Mouse (Mus musculus) right cerebral cortex, adult 18-20 months (tissue): ENCODE measurements around the gene Nsrp1.

Experiments used
- DNase-seq: peaks from one replicate; pipeline ENCODE4 v3.0.0; 2022; ENCODE audit warnings: mixed read lengths

The Nsrp1 gene

GRCm38 (mm10) chr11:77041891-77042290 is 36.3 kb downstream of the Nsrp1 start:
- no peak for DNase-seq

- DNase-seq: no peak
Measured at GRCm38 (mm10) chr11:77031151-77031934, 46.9 kb downstream of the Nsrp1 start.

GRCm38 (mm10) chr11:77028157-77028556 is 50.1 kb downstream of the Nsrp1 start:
- DNase-seq: no peak

GRCm38 (mm10) chr11:77026559-77026958 is 51.7 kb downstream of the Nsrp1 start:
- no peak for DNase-seq

GRCm38 (mm10) chr11:77021749-77022396 is 56.4 kb downstream of the Nsrp1 start:
- DNase-seq: no peak

- DNase-seq: no peak
Measured at GRCm38 (mm10) chr11:77019539-77019938, 58.7 kb downstream of the Nsrp1 start.

GRCm38 (mm10) chr11:77018046-77018445 is 60.2 kb downstream of the Nsrp1 start:
- no peak for DNase-seq

GRCm38 (mm10) chr11:77010762-77011475 is 67.3 kb downstream of the Nsrp1 start:
- DNase-seq: no peak

GRCm38 (mm10) chr11:77009069-77010025 is 68.9 kb downstream of the Nsrp1 start:
- DNase-seq: no peak

GRCm38 (mm10) chr11:77006616-77007015 is 71.6 kb downstream of the Nsrp1 start:
- no peak for DNase-seq

- no peak for DNase-seq
Measured at GRCm38 (mm10) chr11:77005881-77006280, 72.4 kb downstream of the Nsrp1 start.

GRCm38 (mm10) chr11:77002361-77002760 is 75.9 kb downstream of the Nsrp1 start:
- no peak for DNase-seq

GRCm38 (mm10) chr11:77000741-77001140 is 77.5 kb downstream of the Nsrp1 start:
- DNase-seq: no peak

- DNase-seq: no peak
Measured at GRCm38 (mm10) chr11:76998705-76999226, 79.5 kb downstream of the Nsrp1 start.

- no peak for DNase-seq
Measured at GRCm38 (mm10) chr11:76997916-76998704, 80.1 kb downstream of the Nsrp1 start, which contains the start of gene Slc6a4. Slc6a4 (plus strand) TSS chr11:76998603.

GRCm38 (mm10) chr11:76997305-76997704 is 80.9 kb downstream of the Nsrp1 start:
- DNase-seq: peak; percentile 55

GRCm38 (mm10) chr11:76995966-76996672 is 82.1 kb downstream of the Nsrp1 start:
- peak; percentile 21 for DNase-seq
